Mouse (Mus musculus): ENCODE results near the gene Slit3. TPM values are rescaled to one million over a fixed set of nuclear protein-coding genes. Genes with fewer than 3 reads are reported as not detected.

The Slit3 gene
- polyA plus RNA-seq, 1 experiment from 2014 or later, result 14.2 TPM

GRCm38 (mm10) chr11:35603946-35604345 lies 482.9 kb downstream of the Slit3 start:
- TF ChIP-seq CTCF (IDR thresholded peaks at IDR 0.05) (peak; percentile 31), EP300 (IDR thresholded peaks at IDR 0.05) (no peak)
- ATAC-seq (no peak), DNase-seq (ENCODE audit: low spot score) (no peak)
- Histone ChIP-seq H3K9me3 (ENCODE audit: low read length) (no peaks in the 10 kb centered on the region; the same call in 1 of the 2 replicates), H3K4me3 (ENCODE audit: low read depth, low read length) (no peak overlapping the region), H3K9ac (replicated peaks; ENCODE audit: low read depth) (no peak overlapping the region), H3K27me3 (replicated peaks; ENCODE audit: insufficient read depth, low read length) (no peaks in the 10 kb centered on the region), H3K4me1 (ENCODE audit: insufficient read depth, low read depth, low read length) (no peaks in the 10 kb centered on the region), H3K36me3 (ENCODE audit: insufficient read depth, low read length) (no peaks in the 10 kb centered on the region), H3K27ac (ENCODE audit: low read length) (no peak overlapping the region), H3K4me2 (replicated peaks; ENCODE audit: low read depth, low read length) (no peak overlapping the region)
- WGBS, result 86% methylated on average over 6 of the region's 6 CpGs

GRCm38 (mm10) chr11:35604848-35605790 lies 484.1 kb downstream of the Slit3 start:
- no peak for DNase-seq (ENCODE audit: low spot score)
- 57% methylated on average over 18 of the region's 18 CpGs for WGBS
- H3K4me1 ChIP-seq (ENCODE audit: insufficient read depth, low read depth, low read length), result no peaks in the 10 kb centered on the region
- ATAC-seq, result no peak
- H3K9ac ChIP-seq (replicated peaks; ENCODE audit: low read depth), result no peak overlapping the region
- TF ChIP-seq EP300 (IDR thresholded peaks at IDR 0.05) (no peak), CTCF (IDR thresholded peaks at IDR 0.05) (no peak)
- no peak overlapping the region for H3K4me3 ChIP-seq (ENCODE audit: low read depth, low read length)
- H3K36me3 ChIP-seq (ENCODE audit: insufficient read depth, low read length), result no peaks in the 10 kb centered on the region
- H3K9me3 ChIP-seq (ENCODE audit: low read length), result no peaks in the 10 kb centered on the region; the same call in 1 of the 2 replicates
- no peaks in the 10 kb centered on the region for H3K27me3 ChIP-seq (replicated peaks; ENCODE audit: insufficient read depth, low read length)
- no peak overlapping the region for H3K4me2 ChIP-seq (replicated peaks; ENCODE audit: low read depth, low read length)
- H3K27ac ChIP-seq (ENCODE audit: low read length), result no peak overlapping the region

- TF ChIP-seq EP300 (IDR thresholded peaks at IDR 0.05) (no peak), CTCF (IDR thresholded peaks at IDR 0.05) (no peak)
- no peaks in the 10 kb centered on the region for H3K4me1 ChIP-seq (ENCODE audit: insufficient read depth, low read depth, low read length)
- DNase-seq (ENCODE audit: low spot score) (no peak), ATAC-seq (no peak)
- no peak overlapping the region for H3K4me3 ChIP-seq (ENCODE audit: low read depth, low read length)
- no peaks in the 10 kb centered on the region; the same call in 1 of the 2 replicates for H3K9me3 ChIP-seq (ENCODE audit: low read length)
- no peak overlapping the region for H3K4me2 ChIP-seq (replicated peaks; ENCODE audit: low read depth, low read length)
- H3K9ac ChIP-seq (replicated peaks; ENCODE audit: low read depth), result no peak overlapping the region
- no peaks in the 10 kb centered on the region for H3K36me3 ChIP-seq (ENCODE audit: insufficient read depth, low read length)
- no peak overlapping the region for H3K27ac ChIP-seq (ENCODE audit: low read length)
- WGBS, result 82% methylated on average over 4 of the region's 4 CpGs
- no peaks in the 10 kb centered on the region for H3K27me3 ChIP-seq (replicated peaks; ENCODE audit: insufficient read depth, low read length)
These were observed 486.2 kb downstream of the Slit3 start for GRCm38 (mm10) chr11:35607191-35607590.

- ATAC-seq, result no peak
- Histone ChIP-seq H3K4me1 (ENCODE audit: insufficient read depth, low read depth, low read length) (no peaks in the 10 kb centered on the region), H3K27ac (ENCODE audit: low read length) (no peak overlapping the region), H3K9me3 (ENCODE audit: low read length) (no peaks in the 10 kb centered on the region; the same call in 1 of the 2 replicates), H3K36me3 (ENCODE audit: insufficient read depth, low read length) (no peaks in the 10 kb centered on the region), H3K4me3 (ENCODE audit: low read depth, low read length) (no peak overlapping the region), H3K27me3 (replicated peaks; ENCODE audit: insufficient read depth, low read length) (no peaks in the 10 kb centered on the region), H3K9ac (replicated peaks; ENCODE audit: low read depth) (no peak overlapping the region), H3K4me2 (replicated peaks; ENCODE audit: low read depth, low read length) (no peak overlapping the region)
- DNase-seq (ENCODE audit: low spot score), result no peak
- 76% methylated on average over 5 of the region's 5 CpGs for WGBS
- TF ChIP-seq CTCF (IDR thresholded peaks at IDR 0.05) (no peak), EP300 (IDR thresholded peaks at IDR 0.05) (no peak)
These were observed 487.8 kb downstream of the Slit3 start for GRCm38 (mm10) chr11:35608794-35609193.

- TF ChIP-seq CTCF (IDR thresholded peaks at IDR 0.05) (no peak), EP300 (IDR thresholded peaks at IDR 0.05) (no peak)
- Histone ChIP-seq H3K36me3 (ENCODE audit: insufficient read depth, low read length) (no peaks in the 10 kb centered on the region), H3K9me3 (ENCODE audit: low read length) (no peaks in the 10 kb centered on the region), H3K4me2 (replicated peaks; ENCODE audit: low read depth, low read length) (no peak overlapping the region), H3K27me3 (replicated peaks; ENCODE audit: insufficient read depth, low read length) (no peaks in the 10 kb centered on the region), H3K4me3 (ENCODE audit: low read depth, low read length) (no peak overlapping the region), H3K9ac (replicated peaks; ENCODE audit: low read depth) (no peak overlapping the region), H3K27ac (ENCODE audit: low read length) (no peak overlapping the region), H3K4me1 (ENCODE audit: insufficient read depth, low read depth, low read length) (no peaks in the 10 kb centered on the region)
- WGBS, result 53% methylated on average over 13 of the region's 13 CpGs
- ATAC-seq (no peak), DNase-seq (ENCODE audit: low spot score) (no peak)
These were observed 491.4 kb downstream of the Slit3 start for GRCm38 (mm10) chr11:35612262-35612896.

- H3K4me3 ChIP-seq (ENCODE audit: low read depth, low read length), result no peak overlapping the region
- no peak for DNase-seq (ENCODE audit: low spot score)
These were observed 493.5 kb downstream of the Slit3 start for GRCm38 (mm10) chr11:35614530-35614929.

More at GRCm38 (mm10) chr11:35614530-35614929, 493.5 kb downstream of the Slit3 start:
- Histone ChIP-seq H3K9ac (replicated peaks; ENCODE audit: low read depth) (no peak overlapping the region), H3K27me3 (replicated peaks; ENCODE audit: insufficient read depth, low read length) (no peaks in the 10 kb centered on the region), H3K4me1 (ENCODE audit: insufficient read depth, low read depth, low read length) (no peaks in the 10 kb centered on the region), H3K36me3 (ENCODE audit: insufficient read depth, low read length) (no peaks in the 10 kb centered on the region), H3K27ac (ENCODE audit: low read length) (no peak overlapping the region), H3K9me3 (ENCODE audit: low read length) (no peaks in the 10 kb centered on the region), H3K4me2 (replicated peaks; ENCODE audit: low read depth, low read length) (no peak overlapping the region)
- WGBS, result 60% methylated on average over 3 of the region's 3 CpGs
- ATAC-seq, result no peak
- no peak for TF ChIP-seq CTCF (IDR thresholded peaks at IDR 0.05)
- no peak for TF ChIP-seq EP300 (IDR thresholded peaks at IDR 0.05)

All from lung, postnatal 0 days (tissue).